Mouse (Mus musculus) testis, adult 2 months (tissue): ENCODE data around the gene Rap1gap2.

Experiments used
- CTCF ChIP-seq: fragments of 200-500 bp; IDR thresholded peaks from 2 replicates; pipeline ENCODE4 v1.5.1; 2012; ENCODE audit warnings: low read depth, mild to moderate bottlenecking, inconsistent platforms, low read length, moderate library complexity; ENCODE audit not compliant: control insufficient read depth, insufficient read depth, insufficient replicate concordance
- POLR2A ChIP-seq: fragments of 200-500 bp; IDR thresholded peaks from 2 replicates; pipeline ENCODE4 v1.6.1; 2012; ENCODE audit warnings: low read depth, mild to moderate bottlenecking, inconsistent platforms, low read length, moderate library complexity; ENCODE audit not compliant: control insufficient read depth

GRCm38 (mm10) chr11:74566326-74566874 lies 44.3 kb downstream of the Rap1gap2 start:
- TF ChIP-seq CTCF (no peak), POLR2A (no peak)
